Mouse (Mus musculus): ENCODE results near the gene Borcs5. TPM values are rescaled to one million over a fixed set of nuclear protein-coding genes. Genes with fewer than 3 reads are reported as not detected.

Gene Borcs5
- total and polyA plus RNA-seq, 2 experiments from 2014 or later = 19.2 to 27.9 TPM

GRCm38 (mm10) chr6:134606949-134607746, 32.2 kb upstream of the Borcs5 start:
- H3K4me2 ChIP-seq (ENCODE audit: low read depth, low read length) = no peak overlapping the region
- DNase-seq (ENCODE audit: low spot score) = peak; percentile 73

GRCm38 (mm10) chr6:134610380-134610779, 28.9 kb upstream of the Borcs5 start:
- no peaks in the 10 kb centered on the region for H3K27me3 ChIP-seq (ENCODE audit: control insufficient read depth, insufficient read depth, low read length)
- no peak overlapping the region for H3K4me3 ChIP-seq (ENCODE audit: low read depth, low read length)
- H3K36me3 ChIP-seq (replicated peaks; ENCODE audit: control insufficient read depth, insufficient read depth, low read length) = peaks cover 4% of the 10 kb centered on the region; the same call in 1 of the 2 replicates
- H3K4me1 ChIP-seq (ENCODE audit: control insufficient read depth, insufficient read depth) = peaks cover 17% of the 10 kb centered on the region
- no peak overlapping the region for H3K27ac ChIP-seq (ENCODE audit: low read depth)
- no peaks in the 10 kb centered on the region for H3K9me3 ChIP-seq (replicated peaks; ENCODE audit: control insufficient read depth, low read length)
- DNase-seq (ENCODE audit: low spot score) (no peak), ATAC-seq (ENCODE audit: insufficient read depth, low read depth) (no peak)
- H3K9ac ChIP-seq (replicated peaks; ENCODE audit: low read depth, low read length) = no peak overlapping the region
- no peak overlapping the region for H3K4me2 ChIP-seq (ENCODE audit: low read depth, low read length)
- no peak for TF ChIP-seq EP300 (IDR thresholded peaks at IDR 0.05; ENCODE audit: low read depth)
- no peak for TF ChIP-seq CTCF (IDR thresholded peaks at IDR 0.05; ENCODE audit: low read depth)
- 86% methylated on average over 9 of the region's 9 CpGs for WGBS

More at GRCm38 (mm10) chr6:134606949-134607746, 32.2 kb upstream of the Borcs5 start:
- TF ChIP-seq CTCF (IDR thresholded peaks at IDR 0.05; ENCODE audit: low read depth) (peak; percentile 91), EP300 (IDR thresholded peaks at IDR 0.05; ENCODE audit: low read depth) (no peak)
- H3K27me3 ChIP-seq (ENCODE audit: control insufficient read depth, insufficient read depth, low read length) = no peaks in the 10 kb centered on the region
- WGBS = 58% methylated on average over 9 of the region's 9 CpGs
- no peak overlapping the region for H3K4me3 ChIP-seq (ENCODE audit: low read depth, low read length)
- H3K27ac ChIP-seq (ENCODE audit: low read depth) = no peak overlapping the region
- peaks cover 4% of the 10 kb centered on the region; the same call in 1 of the 2 replicates for H3K36me3 ChIP-seq (replicated peaks; ENCODE audit: control insufficient read depth, insufficient read depth, low read length)
- H3K9ac ChIP-seq (replicated peaks; ENCODE audit: low read depth, low read length) = no peak overlapping the region
- H3K9me3 ChIP-seq (replicated peaks; ENCODE audit: control insufficient read depth, low read length) = no peaks in the 10 kb centered on the region
- 0 out of 2 replicates have a peak, but pooled peaks cover 5% of the 10 kb centered on the region for H3K4me1 ChIP-seq (ENCODE audit: control insufficient read depth, insufficient read depth)
- ATAC-seq (ENCODE audit: insufficient read depth, low read depth) = peak; percentile 55

GRCm38 (mm10) chr6:134611896-134612295, 27.4 kb upstream of the Borcs5 start:
- H3K4me1 ChIP-seq (ENCODE audit: control insufficient read depth, insufficient read depth) = peaks cover 17% of the 10 kb centered on the region
- ATAC-seq (ENCODE audit: insufficient read depth, low read depth) (no peak), DNase-seq (ENCODE audit: low spot score) (no peak)
- no peak overlapping the region for H3K4me3 ChIP-seq (ENCODE audit: low read depth, low read length)
- no peak for TF ChIP-seq EP300 (IDR thresholded peaks at IDR 0.05; ENCODE audit: low read depth)
- no peak for TF ChIP-seq CTCF (IDR thresholded peaks at IDR 0.05; ENCODE audit: low read depth)
- no peaks in the 10 kb centered on the region for H3K27me3 ChIP-seq (ENCODE audit: control insufficient read depth, insufficient read depth, low read length)
- 64% methylated on average over 13 of the region's 13 CpGs for WGBS
- H3K9me3 ChIP-seq (replicated peaks; ENCODE audit: control insufficient read depth, low read length) = no peaks in the 10 kb centered on the region
- H3K27ac ChIP-seq (ENCODE audit: low read depth) = no peak overlapping the region
- peaks cover 4% of the 10 kb centered on the region; the same call in 1 of the 2 replicates for H3K36me3 ChIP-seq (replicated peaks; ENCODE audit: control insufficient read depth, insufficient read depth, low read length)
- no peak overlapping the region for H3K9ac ChIP-seq (replicated peaks; ENCODE audit: low read depth, low read length)
- H3K4me2 ChIP-seq (ENCODE audit: low read depth, low read length) = no peak overlapping the region

- Histone ChIP-seq H3K27ac (ENCODE audit: low read depth) (peak overlapping the region; percentile 35), H3K4me2 (ENCODE audit: low read depth, low read length) (peak overlapping the region; percentile 60)
- WGBS = 21% methylated on average over 4 of the region's 4 CpGs
These were observed 25.0 kb upstream of the Borcs5 start for GRCm38 (mm10) chr6:134614322-134614721.

GRCm38 (mm10) chr6:134614723-134615648, 24.3 kb upstream of the Borcs5 start:
- WGBS = 6% methylated on average over 16 of the region's 16 CpGs
- ATAC-seq (ENCODE audit: insufficient read depth, low read depth) = peak; percentile 86
- Histone ChIP-seq H3K9ac (replicated peaks; ENCODE audit: low read depth, low read length) (no peak overlapping the region), H3K27ac (ENCODE audit: low read depth) (peak overlapping the region; percentile 35), H3K9me3 (replicated peaks; ENCODE audit: control insufficient read depth, low read length) (no peaks in the 10 kb centered on the region), H3K4me3 (ENCODE audit: low read depth, low read length) (peak overlapping the region; percentile 28), H3K36me3 (replicated peaks; ENCODE audit: control insufficient read depth, insufficient read depth, low read length) (no peaks in the 10 kb centered on the region), H3K27me3 (ENCODE audit: control insufficient read depth, insufficient read depth, low read length) (no peaks in the 10 kb centered on the region), H3K4me1 (ENCODE audit: control insufficient read depth, insufficient read depth) (peaks cover 17% of the 10 kb centered on the region), H3K4me2 (ENCODE audit: low read depth, low read length) (peak overlapping the region; percentile 60)
- peak; percentile 90 for DNase-seq (ENCODE audit: low spot score)
- TF ChIP-seq EP300 (IDR thresholded peaks at IDR 0.05; ENCODE audit: low read depth) (no peak), CTCF (IDR thresholded peaks at IDR 0.05; ENCODE audit: low read depth) (peak; percentile 99)

More at GRCm38 (mm10) chr6:134614322-134614721, 25.0 kb upstream of the Borcs5 start:
- Histone ChIP-seq H3K9me3 (replicated peaks; ENCODE audit: control insufficient read depth, low read length) (no peaks in the 10 kb centered on the region), H3K4me3 (ENCODE audit: low read depth, low read length) (peak overlapping the region; percentile 28), H3K36me3 (replicated peaks; ENCODE audit: control insufficient read depth, insufficient read depth, low read length) (peaks cover 4% of the 10 kb centered on the region; the same call in 1 of the 2 replicates), H3K9ac (replicated peaks; ENCODE audit: low read depth, low read length) (no peak overlapping the region), H3K27me3 (ENCODE audit: control insufficient read depth, insufficient read depth, low read length) (no peaks in the 10 kb centered on the region), H3K4me1 (ENCODE audit: control insufficient read depth, insufficient read depth) (peaks cover 17% of the 10 kb centered on the region)
- TF ChIP-seq EP300 (IDR thresholded peaks at IDR 0.05; ENCODE audit: low read depth) = no peak
- no peak for TF ChIP-seq CTCF (IDR thresholded peaks at IDR 0.05; ENCODE audit: low read depth)
- DNase-seq (ENCODE audit: low spot score) (no peak), ATAC-seq (ENCODE audit: insufficient read depth, low read depth) (0 out of 2 replicates have a peak, but pooled peaks have one; percentile 21)
